Mouse (Mus musculus) kidney, adult 2 months (tissue): ENCODE results near the gene Il10.

ENCODE experiments used
- CTCF ChIP-seq: fragments of 200-500 bp; conservative IDR thresholded peaks from 2 replicates; pipeline ENCODE4 v1.5.1; 2011; ENCODE audit warnings: low read depth, mild to moderate bottlenecking, control low read depth, low read length, moderate library complexity, mixed read lengths; ENCODE audit not compliant: insufficient read depth, insufficient read length
- POLR2A ChIP-seq: fragments of 200-500 bp; IDR thresholded peaks from one replicate; pipeline ENCODE4 v1.6.1; 2011; ENCODE audit warnings: low read depth, low read length, control low read depth

GRCm38 (mm10) chr1:131031267-131031666 lies 11.6 kb downstream of the Il10 start:
- TF ChIP-seq POLR2A (no peak), CTCF (no peak)
